Mouse (Mus musculus) cerebellum, adult 18-20 months (tissue): ENCODE results near the gene Mipep.

Experiments used
- DNase-seq, 2 experiments: peaks; one replicate each; pipeline ENCODE4 v3.0.0; 2021

Gene Mipep

DNA sequence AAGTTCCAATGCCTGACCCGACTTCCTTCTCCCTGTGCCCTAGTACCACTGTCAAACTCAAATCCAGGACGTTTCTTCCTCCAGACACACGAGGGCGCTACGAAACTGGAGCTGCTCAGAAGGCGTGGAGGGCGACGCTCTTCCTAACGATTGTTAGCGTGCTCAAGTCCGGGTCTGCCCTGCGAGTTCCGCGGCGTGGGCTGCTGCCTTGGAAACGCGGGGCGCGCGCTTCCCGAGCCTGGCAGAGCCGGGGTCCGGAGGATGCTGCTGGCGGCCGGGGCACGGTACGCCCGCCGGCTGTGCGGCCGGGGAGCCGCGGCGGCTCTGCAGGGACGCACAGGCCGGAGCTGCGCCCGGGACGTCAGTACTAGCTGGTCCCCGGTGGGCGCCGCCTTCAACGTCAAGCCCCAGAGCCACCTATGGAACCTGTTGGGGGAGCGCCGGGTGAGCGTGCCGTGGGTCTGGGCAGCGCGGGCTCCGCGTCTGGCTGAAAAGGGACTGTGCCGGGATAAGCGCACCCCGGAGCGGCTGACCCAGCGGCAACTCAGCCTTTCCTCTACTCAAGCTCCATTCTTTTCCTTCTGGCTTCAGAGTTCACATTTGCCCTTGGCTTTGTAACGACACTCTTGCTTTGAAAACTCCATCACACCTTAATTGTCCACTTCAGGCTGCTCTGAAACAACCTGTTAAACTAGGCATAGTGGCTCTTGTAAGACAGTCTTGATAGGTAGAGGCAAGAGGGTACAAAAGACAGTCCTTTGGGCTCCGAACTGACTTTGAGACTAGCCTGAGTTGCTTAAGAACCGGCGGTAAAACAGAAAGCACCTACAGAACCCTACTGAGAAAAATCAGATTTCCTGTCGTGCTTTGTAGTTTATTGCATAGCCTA lies at the start of gene Mipep:
Mipep (plus strand) TSS at position 147 of the 889 bp plus-strand sequence.
- DNase-seq = peak; percentile 88 to 91

DNA sequence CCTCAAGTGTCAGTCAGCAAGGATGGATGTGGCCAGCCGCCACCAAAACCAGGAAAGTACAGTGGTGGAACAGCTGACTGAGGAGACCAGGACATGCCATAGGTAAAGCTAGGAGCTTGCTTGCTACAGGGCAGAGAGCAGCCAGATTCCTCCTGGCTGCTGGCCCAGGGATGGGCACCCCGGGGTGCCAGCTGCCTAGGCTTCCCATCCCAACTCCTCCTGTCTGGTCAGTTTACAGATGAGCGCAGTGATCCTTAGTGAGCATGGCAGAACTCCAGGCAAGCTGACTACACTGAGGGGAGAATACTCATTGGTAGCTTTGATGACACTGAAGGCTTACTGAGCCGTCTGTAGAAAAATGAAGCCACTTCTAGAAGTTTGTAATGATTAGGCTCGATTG lies 49.2 kb upstream of the Mipep start:
- DNase-seq = peak; percentile 39 to 47

DNA sequence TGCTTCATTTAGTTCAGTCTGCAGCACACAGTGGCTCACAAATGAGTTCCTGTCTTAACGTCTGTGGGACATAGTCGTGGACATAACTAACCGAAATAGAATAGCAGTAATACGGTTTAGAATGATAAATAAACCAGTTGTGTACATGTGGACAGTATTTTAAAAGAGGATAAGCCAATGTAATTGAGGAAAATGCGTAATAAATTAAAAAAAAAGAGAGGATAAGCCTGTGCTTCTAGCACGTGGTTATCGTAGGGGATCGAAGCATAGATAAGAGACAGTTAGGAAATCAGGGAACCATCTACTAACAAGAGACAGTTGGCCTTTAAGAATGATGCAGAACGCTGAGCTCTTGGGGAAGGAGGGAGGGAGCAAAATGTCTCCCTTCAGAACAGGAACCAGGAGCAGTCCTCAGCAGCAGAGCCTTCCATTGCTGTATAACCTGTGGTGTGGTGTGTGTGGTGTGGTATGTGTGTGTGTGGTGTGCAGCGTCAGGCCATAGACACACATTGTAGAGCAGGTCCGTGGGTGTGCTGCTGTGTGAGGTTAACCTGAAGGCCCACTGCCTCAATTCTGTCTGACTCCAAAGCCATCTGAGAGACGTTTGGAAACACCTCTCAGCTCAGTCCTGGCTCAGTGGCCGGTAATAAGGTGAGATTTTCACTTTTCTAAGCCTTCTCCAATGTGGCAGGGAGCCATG lies 48.4 kb upstream of the Mipep start:
- DNase-seq = no peak

DNA sequence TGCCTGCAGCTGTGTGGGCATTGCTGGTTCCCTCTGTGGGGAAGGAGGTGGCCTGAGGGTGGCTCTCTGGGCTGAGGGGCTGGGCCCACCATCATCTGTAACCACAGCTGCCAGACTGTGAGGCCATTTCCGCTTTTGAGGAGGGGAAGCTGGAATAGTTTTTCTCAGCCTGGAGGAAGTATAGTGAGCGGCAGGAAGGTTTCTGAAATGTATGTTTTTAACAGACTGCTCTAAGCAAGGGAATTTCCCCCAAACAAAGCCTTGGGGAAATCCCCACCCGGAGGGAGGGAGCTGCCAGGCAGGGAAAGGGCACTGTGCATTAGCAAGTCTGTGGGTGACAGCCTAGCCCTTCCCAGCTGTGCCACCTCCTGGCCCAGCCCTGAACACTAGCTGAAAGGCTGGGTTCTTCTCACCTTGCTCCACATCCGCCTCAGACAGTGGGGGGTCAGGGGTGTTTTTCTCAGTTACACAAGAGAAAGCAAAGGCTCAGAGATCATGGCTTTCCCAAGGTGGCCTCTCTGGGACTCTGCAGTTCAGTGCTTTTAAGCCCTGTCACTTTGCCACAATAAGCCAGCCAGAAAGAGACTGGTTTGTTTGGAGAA lies 47.7 kb upstream of the Mipep start:
- DNase-seq = no peak

DNA sequence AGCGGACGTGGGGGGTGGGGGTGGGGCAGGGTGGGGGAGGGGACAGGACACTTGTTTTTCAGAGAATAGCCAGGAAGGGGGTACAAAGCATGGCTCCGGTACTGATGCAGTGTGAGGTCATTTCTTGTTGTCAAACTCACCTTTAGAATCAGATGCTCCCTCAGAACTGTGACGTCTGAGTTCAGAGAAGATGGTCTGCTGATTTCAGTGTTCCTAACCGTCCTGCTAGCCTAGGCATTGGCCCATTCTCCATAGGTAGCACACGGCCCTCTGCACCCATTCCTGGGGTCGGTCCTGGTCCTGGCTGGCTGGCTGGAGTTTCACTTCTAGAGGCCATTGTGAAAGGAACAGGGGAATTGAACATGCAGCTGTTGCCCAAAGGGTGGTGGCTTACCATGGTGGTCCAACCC lies 47.2 kb upstream of the Mipep start:
- no peak for DNase-seq

DNA sequence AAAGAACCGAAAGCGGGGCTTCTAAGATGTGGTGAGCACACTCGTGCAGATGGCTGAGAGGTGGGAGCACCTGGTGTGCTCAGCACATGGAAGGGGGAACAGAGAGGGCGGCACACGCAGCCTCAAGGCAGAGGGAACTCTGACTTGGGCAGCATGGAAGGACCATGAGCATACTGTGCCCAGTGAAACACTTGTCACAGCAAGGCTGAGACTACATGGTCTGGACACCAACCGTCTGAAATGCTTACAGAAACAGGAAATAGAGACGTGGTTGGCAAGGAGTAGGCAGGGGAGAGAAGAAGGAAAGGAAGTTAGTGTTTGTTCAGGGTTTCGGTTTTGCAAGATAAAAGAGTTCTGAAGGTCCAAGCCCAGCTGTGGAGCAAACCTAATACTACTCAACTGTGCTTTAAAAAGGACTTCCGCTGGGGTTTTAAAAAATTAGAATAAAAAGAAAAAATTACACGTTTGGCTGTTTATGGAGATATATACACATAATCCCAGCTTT lies 45.9 kb upstream of the Mipep start:
- DNase-seq = no peak

DNA sequence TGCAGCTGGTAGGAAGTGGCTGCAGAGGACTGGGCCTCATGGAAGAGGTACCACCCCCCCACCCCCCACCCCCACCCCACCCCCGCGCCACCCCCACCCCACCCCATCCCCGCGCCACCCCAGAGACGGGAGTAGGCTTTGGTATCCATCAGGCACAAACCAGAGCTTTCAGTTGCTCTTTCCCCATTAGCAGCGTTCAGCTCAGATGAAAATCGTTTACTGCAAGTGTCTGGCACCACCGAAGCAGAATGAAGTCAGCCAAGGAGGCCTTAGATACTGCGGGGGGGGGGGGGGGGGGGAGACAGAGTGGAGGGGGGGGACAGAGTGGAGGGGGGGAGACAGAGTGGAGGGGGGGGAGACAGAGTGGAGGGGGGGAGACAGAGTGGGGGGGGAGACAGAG lies 45.2 kb upstream of the Mipep start:
- DNase-seq = no peak

DNA sequence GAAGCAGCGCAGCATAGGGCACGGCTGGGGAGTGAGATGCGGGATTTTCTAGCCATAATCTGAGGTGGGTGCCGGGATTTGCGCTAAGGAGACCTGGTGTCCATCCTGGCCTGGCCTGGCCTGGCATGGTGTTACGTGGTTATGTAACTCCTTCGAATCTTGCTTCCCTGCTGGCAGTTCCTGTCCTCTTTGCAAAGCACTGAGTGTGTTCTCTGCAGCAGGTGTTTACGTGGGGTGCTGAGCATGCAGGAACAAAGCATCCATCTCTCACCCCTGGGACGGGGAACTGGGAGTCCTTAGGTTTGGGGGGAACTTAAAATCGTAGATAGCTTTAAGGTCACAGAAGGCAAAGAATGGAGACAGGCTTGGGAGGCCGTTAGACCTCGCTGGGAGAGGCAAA lies 44.8 kb upstream of the Mipep start:
- peak; percentile 36 to 46 for DNase-seq

DNA sequence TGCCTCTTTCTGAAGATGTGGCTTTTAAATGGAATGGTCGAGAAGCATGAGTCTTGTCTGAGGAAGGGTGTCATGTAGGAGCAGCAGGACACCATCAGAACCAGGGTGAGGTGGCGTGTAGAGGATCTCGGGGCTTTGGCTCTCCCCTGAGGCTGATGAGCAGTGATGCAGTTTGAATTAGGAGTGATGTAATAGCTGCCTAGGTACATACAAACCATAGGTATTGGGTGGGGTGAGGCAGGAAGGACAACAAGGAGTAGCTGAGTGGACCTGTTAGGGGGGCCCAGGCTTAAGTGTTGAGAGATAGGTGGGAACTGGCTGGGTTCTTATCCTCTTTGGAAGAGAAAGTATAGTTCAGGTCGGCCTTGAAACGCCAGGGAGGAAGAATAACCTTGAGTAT lies 43.9 kb upstream of the Mipep start:
- DNase-seq = no peak

DNA sequence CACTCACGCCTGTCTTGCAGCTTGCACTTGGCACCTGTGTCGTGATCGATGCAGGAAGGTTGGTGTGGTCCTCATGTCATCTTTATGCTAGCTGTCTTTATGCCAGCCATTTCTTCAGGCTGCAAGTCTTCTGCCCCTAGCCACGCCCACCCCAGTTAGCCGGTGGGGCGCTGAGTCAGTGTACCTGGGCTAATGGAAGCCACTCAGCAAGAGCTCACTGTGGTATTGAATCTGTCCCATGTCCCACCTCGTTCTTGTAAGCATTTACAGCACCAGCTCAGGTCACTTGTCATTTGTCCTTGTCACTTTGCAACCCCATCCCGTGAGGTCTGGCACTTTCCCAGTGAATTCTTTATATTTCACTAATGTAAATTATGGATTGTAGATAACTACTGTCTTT lies 43.3 kb upstream of the Mipep start:
- DNase-seq = peak in 1 of 2 experiments; percentile 32

DNA sequence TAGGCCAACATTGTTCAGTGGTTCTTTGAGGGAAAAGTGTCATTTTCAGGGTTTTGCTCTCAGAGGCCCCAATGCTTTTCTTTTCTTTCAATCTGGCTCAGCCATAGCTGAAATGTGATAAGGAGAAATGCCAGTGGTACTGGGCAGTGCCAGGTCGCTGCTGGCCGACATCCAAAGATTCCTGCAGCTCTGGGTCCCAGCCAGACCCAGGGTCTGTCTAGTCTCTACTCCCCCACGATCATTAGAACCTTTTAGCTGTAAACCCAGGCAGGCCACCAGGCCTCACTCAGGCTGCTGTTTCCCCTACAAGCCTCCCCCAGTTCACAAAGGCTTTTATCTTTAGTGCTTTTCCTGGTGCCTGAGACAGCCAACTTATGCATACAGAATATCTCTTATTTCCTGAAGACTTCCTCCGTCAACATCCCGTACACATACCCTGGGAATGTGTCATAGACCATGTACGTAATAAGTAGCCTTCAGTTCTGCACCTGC lies 42.8 kb upstream of the Mipep start:
- peak; percentile 71 to 76 for DNase-seq

DNA sequence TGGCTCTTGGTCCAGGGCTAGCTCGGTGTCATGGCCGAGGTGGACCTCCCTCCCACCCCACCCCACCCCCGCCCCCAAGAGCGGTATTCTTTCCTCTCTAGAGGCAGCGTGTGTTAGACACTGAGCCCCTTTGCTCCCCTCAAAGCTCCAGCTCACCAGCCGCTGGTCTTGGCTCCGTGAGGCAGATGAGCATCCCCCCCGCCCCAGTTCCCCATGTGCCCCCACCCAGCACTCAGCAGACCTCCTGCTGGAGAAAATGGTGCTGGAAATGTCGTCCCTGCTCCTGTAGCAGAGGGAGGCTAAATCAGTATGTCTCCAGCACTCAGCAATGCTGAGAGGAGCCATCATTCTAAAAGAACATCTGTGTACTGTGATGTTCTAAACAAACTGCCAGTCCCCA lies 40.7 kb upstream of the Mipep start:
- no peak for DNase-seq

DNA sequence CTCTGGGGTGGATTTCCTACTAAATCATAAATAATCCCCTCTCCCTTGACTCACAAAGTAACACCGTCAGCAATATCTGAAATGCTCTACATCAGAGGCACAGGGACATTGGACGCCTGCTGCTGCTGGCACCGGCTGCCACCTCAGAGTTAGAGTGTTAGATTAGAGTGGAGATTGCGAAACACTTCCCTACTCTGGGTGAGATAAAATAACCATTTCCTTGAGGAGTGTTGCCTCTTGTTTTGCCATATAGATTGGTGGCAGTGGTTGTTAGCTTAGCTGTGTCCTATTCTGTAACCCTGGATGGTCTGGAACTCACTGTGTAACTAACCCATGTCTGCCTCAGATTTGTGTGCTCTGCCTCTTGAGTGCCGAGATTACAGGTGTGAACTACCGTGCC lies 39.2 kb upstream of the Mipep start:
- DNase-seq = no peak

DNA sequence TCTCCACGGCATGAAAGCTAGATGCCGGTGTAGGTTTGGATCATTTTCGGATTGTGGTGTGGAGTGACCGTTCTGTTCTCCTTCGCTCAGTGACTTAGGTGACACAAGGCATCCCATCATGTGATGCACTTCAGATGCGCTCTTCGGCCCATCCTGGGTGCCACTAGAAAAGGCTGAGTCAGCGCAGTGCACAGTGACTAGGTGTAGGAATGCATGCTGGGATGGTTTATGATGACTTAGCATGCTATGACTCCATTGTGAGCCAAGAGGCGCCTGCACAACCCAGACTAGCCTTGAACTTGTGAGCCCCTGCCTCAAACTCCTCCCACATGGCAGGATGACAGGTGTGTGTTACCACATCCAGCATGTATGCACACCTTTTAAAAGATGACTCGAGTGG lies 38.2 kb upstream of the Mipep start:
- DNase-seq = no peak

DNA sequence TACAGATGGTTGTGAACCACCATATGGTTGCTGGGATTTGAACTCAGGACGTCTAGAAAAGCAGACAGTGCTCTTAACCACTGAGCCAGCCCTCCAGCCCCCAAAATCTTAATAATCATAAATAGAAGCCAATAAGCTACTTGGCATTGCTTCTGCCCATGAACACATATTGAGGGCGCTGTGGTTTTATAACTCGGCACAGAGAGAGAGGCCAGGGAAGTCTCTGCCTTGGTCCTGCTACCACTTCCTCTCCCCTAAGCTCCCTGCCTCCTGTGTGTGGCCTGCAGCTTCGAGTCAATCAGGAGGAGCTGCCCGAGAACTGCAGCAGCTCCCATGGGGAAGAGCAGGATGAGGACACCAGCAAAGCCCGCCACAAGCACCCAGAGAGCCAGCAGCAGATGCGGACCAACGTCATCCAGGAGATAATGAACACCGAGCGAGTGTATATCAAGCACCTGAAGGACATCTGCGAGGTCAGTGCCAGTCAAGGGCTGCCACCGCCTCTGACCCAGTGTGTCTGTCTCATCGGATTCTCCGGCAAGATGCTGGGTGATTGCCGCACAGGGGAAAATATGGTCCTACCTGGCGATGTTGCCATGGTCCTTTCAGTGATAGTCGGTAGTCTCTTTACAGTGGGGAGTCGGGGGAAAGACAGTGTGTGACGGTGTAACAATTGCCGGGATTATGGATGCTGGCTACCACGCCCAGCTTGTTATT lies 37.1 kb upstream of the Mipep start:
- no peak for DNase-seq

DNA sequence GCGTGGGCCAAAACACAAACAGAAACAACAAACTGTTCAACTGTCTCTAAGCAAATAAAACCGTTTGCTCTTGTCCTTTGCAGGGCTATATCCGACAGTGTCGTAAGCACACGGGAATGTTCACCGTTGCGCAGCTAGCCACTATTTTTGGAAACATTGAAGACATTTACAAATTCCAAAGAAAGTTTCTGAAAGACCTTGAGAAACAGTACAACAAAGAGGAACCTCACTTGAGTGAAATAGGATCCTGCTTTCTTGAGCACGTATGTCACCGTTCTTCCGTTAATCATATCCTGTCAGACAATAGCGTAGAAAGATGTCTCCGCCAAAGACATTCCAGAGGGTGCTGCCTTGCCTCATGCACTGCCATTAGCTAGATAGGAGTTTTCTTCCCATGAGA lies 34.5 kb upstream of the Mipep start:
- no peak for DNase-seq

DNA sequence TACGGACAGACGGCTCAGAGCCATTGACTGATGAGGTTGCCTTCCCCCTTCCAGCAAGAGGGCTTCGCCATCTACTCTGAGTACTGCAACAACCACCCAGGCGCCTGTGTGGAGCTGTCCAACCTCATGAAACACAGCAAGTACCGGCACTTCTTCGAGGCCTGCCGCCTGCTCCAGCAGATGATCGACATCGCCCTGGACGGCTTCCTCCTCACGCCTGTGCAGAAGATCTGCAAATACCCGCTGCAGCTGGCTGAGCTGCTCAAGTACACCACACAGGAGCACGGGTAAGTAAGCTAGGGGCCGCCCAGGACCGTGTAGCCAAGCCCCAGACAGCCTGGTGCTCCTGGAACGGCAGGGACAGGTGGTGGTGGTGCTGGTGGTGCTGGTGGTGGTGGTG lies 32.8 kb upstream of the Mipep start:
- no peak for DNase-seq

DNA sequence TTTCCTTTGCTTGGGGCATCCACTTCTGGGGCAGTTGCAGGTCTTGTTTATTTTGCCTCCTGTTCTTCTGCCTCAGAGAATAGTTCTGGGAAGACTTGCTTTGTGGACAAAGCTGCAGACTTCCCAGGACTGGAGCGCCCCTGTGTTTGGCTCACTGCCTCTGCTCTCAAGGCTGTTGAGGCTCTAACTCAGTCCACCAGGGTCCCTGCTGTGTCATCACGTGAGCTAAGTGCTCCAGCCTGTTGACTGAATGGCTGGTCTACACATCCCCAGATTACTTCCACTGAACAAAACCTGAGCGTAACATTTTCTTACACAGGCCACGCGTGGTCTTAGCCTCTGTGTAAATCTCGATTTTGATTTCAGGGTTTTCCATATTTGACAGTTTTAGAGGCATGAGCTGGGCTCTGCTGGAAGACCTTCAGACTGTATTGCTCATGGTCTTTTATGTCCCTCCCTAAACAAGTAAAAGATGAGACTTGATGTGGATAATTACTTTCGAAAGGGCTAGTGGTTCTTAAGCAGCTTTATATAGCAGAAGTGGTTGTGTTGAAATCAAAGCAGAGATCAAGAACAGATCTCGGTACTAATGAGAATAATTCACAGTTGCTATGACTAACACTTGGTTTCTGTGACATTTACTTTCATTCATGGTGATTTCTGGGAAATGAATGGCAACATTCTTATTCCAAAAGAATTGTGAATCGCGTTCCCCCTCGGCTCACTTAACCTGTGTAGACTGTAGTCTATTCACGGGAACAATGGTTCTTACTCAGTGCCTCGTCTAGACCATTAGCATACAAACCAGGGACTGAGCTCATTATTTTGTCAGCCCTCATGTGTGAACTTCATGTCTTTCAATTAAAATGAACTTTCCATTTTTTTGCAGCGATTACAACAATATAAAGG lies 31.2 kb upstream of the Mipep start:
- DNase-seq = no peak

DNA sequence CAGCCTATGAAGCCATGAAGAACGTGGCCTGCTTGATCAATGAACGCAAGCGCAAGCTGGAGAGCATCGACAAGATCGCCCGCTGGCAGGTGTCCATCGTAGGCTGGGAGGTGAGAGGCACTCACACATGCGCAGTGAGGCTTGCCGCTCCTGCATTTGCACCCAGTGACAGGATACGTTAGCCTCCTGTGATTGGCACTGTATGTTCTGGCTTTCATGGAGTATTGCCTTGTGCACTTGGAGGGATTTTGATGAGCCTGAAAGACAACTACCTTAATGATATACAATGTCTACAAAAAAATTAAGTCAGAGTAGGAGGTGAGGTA lies 30.6 kb upstream of the Mipep start:
- no peak for DNase-seq

DNA sequence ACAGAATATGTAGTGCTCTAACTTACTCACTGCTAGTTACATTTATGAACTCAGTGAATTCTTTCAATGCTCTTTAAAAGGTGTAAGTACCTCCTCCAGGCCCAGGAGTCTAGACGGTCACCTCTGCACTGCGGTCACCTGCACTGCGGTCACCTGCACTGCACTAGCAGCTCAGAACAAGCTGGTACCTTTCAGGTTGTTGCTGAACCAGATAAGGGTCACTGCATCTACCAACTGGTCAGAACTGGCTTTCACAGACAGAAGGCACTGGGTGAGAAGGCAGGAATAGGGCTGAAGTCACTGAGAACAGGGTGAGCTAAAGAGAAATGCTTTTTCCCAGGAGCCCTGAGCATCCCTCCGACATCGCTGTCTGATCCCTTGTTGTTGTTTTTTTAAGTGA lies 29.7 kb upstream of the Mipep start:
- no peak for DNase-seq

DNA sequence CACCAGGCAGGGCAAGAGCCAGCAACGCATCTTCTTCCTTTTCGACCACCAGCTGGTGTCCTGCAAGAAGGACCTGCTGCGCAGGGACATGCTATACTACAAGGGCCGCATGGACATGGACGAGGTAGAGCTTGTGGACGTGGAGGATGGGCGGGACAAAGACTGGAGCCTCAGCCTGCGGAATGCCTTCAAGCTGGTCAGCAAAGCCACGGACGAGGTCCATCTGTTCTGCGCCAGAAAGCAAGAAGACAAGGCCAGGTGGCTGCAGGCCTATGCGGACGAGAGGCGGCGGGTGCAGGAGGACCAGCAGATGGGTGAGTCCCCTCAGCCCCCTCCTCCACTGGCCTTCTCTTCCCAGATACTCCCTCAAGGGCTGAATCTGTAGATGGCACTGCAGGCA lies 28.1 kb upstream of the Mipep start:
- peak; percentile 69 to 77 for DNase-seq

DNA sequence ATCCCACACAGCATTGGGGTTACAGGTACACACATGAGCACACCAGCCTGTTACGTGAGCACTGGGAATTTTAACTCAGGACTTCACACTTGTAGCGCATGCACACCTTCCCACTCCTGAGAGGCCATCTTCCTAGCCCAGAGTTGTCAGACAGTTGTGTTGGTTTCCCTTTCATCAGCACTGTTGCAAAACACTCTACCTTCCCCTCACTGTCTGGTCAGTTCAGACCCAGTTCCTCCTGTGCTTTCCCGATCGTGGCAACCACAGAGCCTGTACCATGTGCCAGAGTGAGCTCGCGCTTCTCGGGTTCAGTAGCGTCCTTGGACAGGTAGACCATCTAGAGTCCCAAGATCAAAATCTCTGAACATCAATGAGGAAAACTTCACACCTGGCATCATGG lies 27.1 kb upstream of the Mipep start:
- DNase-seq = no peak
